8 mouse cellular contexts compared by ENCODE assay signal in the genomic region with DNA sequence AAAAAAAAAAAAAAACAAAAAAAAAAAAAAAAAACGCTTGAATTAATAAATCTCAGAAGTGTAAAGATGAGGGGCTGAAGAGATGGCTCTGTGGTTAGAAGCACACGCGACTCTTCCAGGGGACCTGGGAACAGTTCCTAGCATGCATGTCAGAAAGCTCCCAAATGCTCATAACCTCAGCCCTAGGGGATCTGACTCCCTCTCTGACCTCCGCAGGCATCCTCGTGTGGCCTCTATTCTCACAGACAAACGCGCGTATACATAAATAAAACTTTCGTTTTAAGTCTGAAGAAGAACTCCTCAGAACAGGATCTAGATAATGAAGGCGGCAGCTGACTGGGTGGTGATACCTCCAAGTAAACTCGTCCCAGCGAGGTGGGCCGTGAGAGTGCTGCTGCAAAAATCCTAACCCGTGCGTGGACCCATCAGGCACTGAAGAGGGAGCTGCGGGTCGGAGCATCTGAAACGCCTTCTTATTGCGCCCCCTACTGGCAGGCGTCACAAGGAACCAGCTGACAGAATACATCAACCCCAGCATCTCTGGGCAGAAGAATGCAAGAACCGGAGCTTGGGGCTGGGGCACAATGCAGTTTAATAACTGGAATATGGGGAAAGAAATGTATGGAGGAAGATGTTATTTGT.
DNase-seq lines count a peak whose midpoint lies in the region; ATAC-seq and TF ChIP-seq lines count a peak whose summit lies in the region.

No protein-coding gene starts in this region.

- WGBS in intestine, embryonic 15.5 days: 7% methylated on average over 21 of the region's 21 CpGs

- peak overlapping the region; percentile 55 for H3K4me2 ChIP-seq in intestine, embryonic 15.5 days (replicated peaks)

- peak overlapping the region; percentile 3; the same call in 1 of the 2 replicates for H3K4me3 ChIP-seq in cortical plate, adult 2 months (ENCODE audit: insufficient read depth, low read length)
- H3K4me3 ChIP-seq in intestine, embryonic 15.5 days (replicated peaks): peak overlapping the region; percentile 34
- H3K4me3 ChIP-seq in megakaryocyte, embryonic 14.5 days (replicated peaks): peak overlapping the region; percentile 88

- no peaks in the 10 kb centered on the region for H3K9me3 ChIP-seq in intestine, embryonic 15.5 days
- no peaks in the 10 kb centered on the region; the same call in 1 of the 2 replicates for H3K9me3 ChIP-seq in megakaryocyte, embryonic 14.5 days

- TF ChIP-seq POLR2A in cortical plate, adult 2 months (IDR thresholded peaks at IDR 0.05; ENCODE audit: extremely low read depth, insufficient read depth, low read length): no peak

- H3K27me3 ChIP-seq in intestine, embryonic 15.5 days (replicated peaks): no peaks in the 10 kb centered on the region
- no peaks in the 10 kb centered on the region for H3K27me3 ChIP-seq in megakaryocyte, embryonic 14.5 days (replicated peaks)

- TF ChIP-seq CTCF in cortical plate, adult 2 months (IDR thresholded peaks at IDR 0.05; ENCODE audit: extremely low read depth, insufficient read depth, low read length): peak; percentile 91

- no peak overlapping the region for H3K9ac ChIP-seq in intestine, embryonic 15.5 days

- DNase-seq in adrenal gland, postnatal 10 days: peak; percentile 86
- DNase-seq in gastrocnemius, postnatal 14 days: peak; percentile 73
- peak; percentile 77 to 85 for DNase-seq in left cerebral cortex, postnatal 10 days (ENCODE audit: extremely low spot score in 1 of 2, low spot score in 2 of 2)
- peak; percentile 75 for DNase-seq in right cerebral cortex, postnatal 25 days

- no peaks in the 10 kb centered on the region; the same call in 1 of the 2 replicates for H3K4me1 ChIP-seq in cortical plate, adult 2 months (ENCODE audit: control insufficient read depth, insufficient read depth, low read length)
- no peaks in the 10 kb centered on the region for H3K4me1 ChIP-seq in intestine, embryonic 15.5 days (replicated peaks)
- no peaks in the 10 kb centered on the region for H3K4me1 ChIP-seq in megakaryocyte, embryonic 14.5 days

- peak; percentile 82 for ATAC-seq in intestine, embryonic 15.5 days
- no peak for ATAC-seq in erythroid progenitor cell, adult 5-6 weeks (replicated peaks; ENCODE audit: low FRiP score, poor library complexity, severe bottlenecking)

- no peak overlapping the region for H3K27ac ChIP-seq in cortical plate, adult 2 months (ENCODE audit: insufficient read depth, low read length)
- no peak overlapping the region for H3K27ac ChIP-seq in intestine, embryonic 15.5 days

- no peaks in the 10 kb centered on the region for H3K36me3 ChIP-seq in intestine, embryonic 15.5 days
- no peaks in the 10 kb centered on the region for H3K36me3 ChIP-seq in megakaryocyte, embryonic 14.5 days (replicated peaks; ENCODE audit: low read length)

- intact Hi-C loops in gastrocnemius, postnatal 14 days (cut with DNase I; ENCODE audit: low total_unique reads): no loop called here
- intact Hi-C loops in left cerebral cortex, postnatal 10 days (cut with DNase I): loop anchor here (5.0 kb wide), 1 partner anchor 95 kb away; no protein-coding TSS in a partner anchor

Comparison
In these comparisons a context has a peak if more than half of its experiments do, and no peak if none do; other contexts are left out.
1. H3K4me3 ChIP-seq: peak in every context shown above with its lines; median percentile 88 in megakaryocyte, embryonic 14.5 days; 34 in intestine, embryonic 15.5 days; 3 in cortical plate, adult 2 months.